Mouse (Mus musculus) 3134 (cell line): ENCODE results near the gene Map3k20.
A peak's percentile ranks its signal among the peaks of the same experiment; 100 is the strongest.

Source experiments
- DNase-seq: peaks from one replicate; pipeline ENCODE4 v3.0.0-alpha.2; 2011; ENCODE audit warnings: low spot score; ENCODE audit not compliant: insufficient read length; ENCODE audit errors: extremely low read depth

The Map3k20 gene

DNA sequence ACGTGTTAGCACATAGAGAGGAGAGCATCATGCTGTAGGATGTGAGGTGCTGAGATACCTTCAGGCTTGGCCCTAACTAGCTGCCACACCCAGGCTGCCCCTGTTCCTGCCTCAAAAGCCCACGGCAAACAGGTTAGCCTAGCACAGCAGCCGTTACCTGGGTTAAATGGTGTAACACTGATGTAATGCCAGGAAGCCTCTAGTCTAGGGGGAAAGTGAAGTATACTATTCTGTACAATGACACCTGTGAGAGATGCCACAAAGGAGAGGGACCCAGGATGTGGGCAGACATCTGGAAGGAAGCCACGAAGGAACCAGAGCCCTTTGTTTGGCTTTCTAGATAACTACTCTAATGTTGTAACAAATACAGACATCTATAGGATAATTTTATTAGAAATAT is 126.8 kb downstream of the Map3k20 start:
- DNase-seq, result no peak

- DNase-seq, result no peak
These were observed 130.0 kb downstream of the Map3k20 start for GRCm38 (mm10) chr2:72415416-72415815.

DNA sequence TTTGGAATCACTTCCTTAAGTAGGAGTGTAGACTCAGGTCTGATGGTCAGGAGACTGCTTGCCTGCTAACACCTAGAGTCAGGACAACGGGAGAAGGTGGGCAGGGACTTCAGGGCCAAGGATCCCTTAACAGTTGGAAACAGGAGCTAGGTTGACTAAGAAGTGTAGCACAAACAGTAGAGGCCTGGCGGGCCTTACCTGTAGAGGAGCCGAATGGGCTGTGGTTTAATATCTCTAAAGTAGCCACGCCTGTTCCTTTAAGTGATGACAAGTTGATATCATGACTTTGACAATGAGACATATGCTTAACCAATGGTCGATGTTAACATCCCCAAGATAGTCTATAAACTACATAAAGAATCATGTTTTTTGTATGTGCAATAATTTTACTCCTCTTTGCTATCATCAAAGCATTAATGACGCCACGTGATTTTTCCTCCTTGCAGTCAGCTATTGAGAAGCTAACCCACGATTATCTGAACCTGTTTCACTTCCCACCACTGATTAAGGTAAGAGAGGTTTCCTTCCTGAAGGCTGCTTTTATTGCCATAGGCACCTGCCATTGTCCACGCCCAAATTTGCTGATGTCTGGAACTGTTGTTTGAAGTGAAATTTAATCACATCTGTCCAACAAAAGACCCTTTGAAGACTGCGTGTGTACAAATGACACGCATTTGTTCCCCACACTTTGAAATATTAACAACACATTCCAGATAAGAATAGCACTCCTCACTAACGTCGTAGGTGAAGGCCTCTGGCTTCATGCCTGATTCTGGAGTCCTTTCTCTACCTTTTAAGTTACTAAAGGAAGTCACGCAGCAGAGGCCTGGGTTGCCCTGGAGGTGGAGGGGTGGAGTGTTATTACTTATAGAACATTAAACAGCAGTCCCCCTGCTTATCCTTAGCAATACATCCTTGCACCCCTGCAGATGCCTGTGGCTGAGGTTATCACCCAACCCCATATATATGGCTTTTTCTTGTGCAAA is 131.0 kb downstream of the Map3k20 start:
- DNase-seq, result no peak

GRCm38 (mm10) chr2:72420561-72420960 is 135.1 kb downstream of the Map3k20 start:
- peak; percentile 69 for DNase-seq

DNA sequence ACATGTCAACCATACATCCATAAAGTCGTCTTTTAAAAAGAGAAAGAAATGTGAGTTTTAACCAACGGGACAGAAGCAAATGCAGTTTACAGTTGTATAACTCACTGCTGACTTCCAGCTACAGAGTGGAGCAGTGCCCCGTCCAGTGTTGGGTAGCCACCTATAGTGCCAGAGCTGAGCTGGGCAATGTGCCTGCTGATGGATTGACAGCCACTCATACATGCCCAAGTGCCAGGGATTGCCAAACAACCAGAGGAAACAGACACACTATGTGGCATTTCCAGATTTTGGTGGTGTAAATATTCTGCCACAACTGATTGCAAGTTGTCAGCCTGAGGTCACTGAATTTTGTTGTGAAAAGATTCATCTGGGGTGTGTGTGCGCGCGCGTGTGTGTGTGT is 139.2 kb downstream of the Map3k20 start:
- no peak for DNase-seq

DNA sequence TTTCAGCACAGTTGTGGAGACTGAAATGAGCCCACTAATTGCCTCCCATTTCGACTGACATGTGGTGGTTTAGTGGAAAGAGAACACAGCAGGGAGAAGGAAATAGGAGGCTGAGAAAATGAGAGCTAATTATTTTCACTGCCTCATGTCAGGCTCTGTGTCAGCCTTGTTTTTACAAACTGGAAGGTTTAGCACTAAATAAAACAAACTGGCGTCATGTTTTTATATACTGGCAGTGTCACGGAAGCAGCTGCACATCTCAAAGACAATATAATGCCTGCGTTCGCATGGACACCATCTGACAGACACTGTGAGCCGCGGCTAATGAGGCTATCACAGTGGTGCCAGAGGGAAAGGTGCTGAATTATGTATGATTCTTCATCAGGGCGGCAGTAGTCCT is 141.3 kb downstream of the Map3k20 start:
- DNase-seq, result no peak

DNA sequence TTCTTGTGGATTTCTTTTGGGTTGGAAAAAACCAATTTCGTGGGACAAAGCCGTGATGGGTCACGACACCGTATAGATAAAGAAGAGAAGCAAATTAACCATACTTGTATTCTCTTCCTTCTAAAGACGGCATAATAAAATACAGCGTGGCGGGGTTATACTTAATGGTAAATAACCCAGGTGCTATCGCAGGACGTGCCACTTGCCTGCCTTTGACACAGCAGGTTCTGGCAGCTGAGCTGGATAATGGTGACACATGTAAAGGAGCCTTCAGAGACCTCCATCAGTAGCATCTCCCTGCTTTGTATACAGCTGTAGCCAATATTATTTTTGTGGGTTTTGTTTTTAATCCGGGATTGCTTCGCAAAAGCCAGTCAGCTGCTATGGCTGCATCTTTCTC is 141.9 kb downstream of the Map3k20 start:
- no peak for DNase-seq

DNA sequence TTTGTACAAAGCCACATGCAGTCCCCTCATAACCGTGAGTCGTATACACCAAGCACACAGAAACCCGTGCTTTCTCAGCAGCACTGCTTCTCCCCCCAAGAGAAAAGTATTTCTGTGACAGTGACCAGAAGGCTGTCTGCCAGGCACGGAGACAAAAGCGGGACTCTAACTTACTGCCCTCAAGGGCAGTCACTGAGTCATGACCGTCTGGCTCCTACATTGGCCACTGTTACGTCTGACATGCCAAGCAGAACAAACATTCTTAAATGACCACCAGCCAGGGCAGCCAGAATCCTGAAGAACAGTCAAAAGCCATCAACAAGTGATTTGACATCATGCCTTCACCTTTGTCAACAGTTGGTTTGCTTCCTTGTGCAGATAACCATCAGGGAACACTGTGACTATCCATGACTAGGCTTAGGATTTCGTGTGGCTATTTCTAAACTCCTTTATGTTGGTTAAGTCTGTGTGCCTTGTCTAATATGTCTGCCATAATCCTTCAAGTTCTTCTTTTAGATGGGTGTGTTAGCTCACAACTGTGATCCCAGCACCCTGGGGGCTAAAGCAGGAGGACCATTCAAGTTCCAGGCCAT is 153.6 kb downstream of the Map3k20 start:
- DNase-seq, result no peak

GRCm38 (mm10) chr2:72441010-72441409 is 155.6 kb downstream of the Map3k20 start:
- DNase-seq, result no peak

DNA sequence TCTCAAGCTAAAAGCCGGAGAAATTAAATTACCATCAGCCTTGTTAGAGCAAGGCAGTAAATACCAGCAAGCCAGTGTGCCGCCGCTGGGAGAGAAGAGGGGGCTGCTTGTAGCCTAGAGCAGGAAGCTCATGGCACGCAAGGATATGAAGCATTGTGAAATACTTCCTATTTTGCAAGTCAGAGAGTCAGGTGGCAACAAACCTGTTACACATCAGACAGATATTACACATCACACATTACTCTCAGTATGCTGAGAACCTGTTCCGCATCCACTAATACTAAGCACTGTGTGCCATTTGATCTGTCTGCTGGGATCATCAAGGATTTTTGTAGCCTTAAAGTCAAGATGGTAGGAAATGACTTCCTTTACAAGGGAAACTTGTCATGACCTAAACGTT is 157.4 kb downstream of the Map3k20 start:
- DNase-seq, result no peak

DNA sequence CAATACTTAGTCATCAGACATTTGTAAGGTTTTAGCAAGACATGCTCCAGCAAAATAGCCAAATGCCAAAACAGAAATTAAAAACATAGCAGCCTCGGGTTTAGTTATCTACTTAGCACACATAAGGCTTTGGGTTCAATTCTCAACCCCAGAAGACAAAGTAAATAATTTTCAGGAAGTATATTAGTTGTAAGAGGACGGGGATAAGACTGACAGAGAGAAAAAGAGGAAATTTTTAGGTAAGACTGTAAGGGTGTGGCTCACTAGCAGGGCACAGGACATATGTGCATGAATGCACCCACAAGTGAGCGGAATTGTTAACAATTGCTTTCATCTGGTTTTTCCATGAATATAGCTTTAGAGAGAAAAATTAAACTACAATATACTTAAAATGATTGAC is 158.5 kb downstream of the Map3k20 start:
- DNase-seq, result no peak

GRCm38 (mm10) chr2:72446106-72446505 is 160.7 kb downstream of the Map3k20 start:
- DNase-seq, result no peak

- no peak for DNase-seq
These were observed 161.2 kb downstream of the Map3k20 start for GRCm38 (mm10) chr2:72446615-72447014.

- DNase-seq, result no peak
These were observed 168.1 kb downstream of the Map3k20 start for GRCm38 (mm10) chr2:72453563-72453962.

GRCm38 (mm10) chr2:72456189-72456588 is 170.8 kb downstream of the Map3k20 start:
- no peak for DNase-seq

- no peak for DNase-seq
These were observed 179.1 kb downstream of the Map3k20 start for GRCm38 (mm10) chr2:72464376-72465014.

DNA sequence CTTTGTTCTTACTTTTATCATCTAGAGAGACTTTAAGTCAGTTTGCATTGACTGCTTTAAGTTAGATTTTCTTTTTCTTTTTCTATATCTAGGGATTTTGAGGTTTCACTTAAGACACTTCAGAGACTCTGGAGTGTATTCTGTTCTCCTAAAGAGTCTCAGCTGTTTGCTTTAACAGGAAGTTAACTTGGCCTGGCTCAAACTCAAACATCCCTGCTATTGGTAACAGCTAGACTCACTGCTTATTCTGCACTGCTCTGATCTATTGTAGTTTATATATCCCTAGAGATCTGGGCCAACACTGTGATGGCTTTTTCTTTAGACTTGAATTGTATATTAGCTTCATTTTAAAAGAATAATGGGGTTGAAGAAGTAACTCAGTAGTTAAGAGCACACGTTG is 182.2 kb downstream of the Map3k20 start:
- no peak for DNase-seq

DNA sequence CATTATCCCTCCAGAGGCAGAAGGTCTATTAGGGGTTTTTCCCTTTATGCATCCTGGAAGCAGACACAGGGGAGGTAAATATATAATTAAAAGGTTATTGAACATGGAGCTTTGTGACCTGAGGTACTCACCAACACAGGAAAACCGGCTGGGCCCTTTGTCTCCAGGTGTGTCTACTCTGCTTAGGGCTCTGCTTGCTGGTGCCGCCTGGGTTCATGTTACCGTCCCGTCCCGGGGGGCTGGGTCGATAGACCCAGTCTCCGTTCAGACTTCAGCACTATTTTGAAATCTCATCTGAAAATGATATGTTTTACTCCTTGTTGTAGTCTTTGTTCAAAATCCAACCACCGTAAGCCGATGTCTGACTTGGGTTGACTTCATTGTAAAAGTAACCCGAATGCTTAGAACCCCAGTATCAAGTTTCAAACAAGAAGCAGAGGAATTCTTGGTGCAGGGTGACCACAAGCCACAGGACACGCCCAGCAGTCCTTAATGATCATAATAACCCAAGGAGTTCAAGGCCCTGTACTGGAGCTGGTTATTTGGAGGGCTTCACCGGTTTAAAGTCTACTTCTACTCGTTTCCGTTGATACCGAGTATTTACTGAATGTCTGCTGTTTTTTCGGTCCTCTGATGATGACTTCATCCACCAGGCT is 186.1 kb downstream of the Map3k20 start:
- DNase-seq, result peak; percentile 18

DNA sequence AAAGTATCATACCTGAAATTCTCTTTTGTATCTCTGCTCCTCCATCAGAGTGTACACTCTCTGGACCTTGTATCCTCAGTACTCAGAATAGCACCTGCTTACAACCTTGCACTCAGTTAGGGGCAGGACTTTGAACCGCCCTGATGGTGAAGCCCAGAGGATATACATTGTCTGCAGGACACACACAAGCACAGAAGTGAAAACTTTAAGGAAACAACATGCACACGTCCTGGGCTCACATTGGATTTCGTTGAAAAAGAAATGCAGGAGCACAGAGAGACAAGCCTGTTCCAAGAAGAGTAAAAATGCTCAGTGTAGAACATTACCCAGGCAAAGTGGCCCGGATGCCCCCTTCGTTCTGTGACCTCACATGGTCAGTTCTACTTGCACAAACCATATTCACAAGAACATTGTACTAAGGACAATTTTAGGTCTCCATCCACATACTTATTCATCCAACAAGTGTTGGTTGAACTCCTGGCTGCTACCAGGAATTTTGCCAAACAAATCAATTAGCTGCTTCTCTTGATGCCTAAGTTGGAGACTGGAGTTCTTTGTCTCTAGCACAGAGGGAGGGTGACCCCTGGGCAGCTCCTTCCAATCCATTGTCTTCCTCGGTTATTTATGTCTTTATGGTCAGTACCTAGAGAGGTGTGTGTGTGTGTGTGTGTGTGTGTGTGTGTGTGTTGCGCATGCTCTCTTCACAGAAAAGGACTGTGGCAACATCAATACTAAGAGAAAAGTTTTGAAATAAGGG is 189.3 kb downstream of the Map3k20 start:
- no peak for DNase-seq

DNA sequence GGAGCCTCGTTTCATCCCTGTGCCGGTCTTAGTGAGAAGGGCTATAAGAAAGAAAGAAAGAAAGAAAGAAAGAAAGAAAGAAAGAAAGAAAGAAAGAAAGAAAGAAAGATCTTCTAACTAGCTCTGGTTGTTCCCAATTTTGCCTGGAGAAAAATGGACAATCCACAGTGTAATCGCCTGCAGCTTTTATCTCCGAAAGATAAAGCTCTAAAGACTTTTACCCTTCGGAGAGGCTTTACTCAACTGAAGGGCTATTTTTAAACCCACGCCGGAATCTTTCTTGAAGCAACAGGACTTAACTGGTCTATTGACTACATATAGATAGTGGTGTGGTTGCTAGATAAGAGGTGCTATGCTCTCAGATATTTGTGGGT is 190.0 kb downstream of the Map3k20 start:
- no peak for DNase-seq
